Mouse (Mus musculus): ENCODE measurements at regions not wholly inside any gene's neighbourhood (a gene's known extent, or its start where the extent isn't known, plus 50 kb on each side); places are given as distances from the start of the nearest gene placed in this dataset.

DNA sequence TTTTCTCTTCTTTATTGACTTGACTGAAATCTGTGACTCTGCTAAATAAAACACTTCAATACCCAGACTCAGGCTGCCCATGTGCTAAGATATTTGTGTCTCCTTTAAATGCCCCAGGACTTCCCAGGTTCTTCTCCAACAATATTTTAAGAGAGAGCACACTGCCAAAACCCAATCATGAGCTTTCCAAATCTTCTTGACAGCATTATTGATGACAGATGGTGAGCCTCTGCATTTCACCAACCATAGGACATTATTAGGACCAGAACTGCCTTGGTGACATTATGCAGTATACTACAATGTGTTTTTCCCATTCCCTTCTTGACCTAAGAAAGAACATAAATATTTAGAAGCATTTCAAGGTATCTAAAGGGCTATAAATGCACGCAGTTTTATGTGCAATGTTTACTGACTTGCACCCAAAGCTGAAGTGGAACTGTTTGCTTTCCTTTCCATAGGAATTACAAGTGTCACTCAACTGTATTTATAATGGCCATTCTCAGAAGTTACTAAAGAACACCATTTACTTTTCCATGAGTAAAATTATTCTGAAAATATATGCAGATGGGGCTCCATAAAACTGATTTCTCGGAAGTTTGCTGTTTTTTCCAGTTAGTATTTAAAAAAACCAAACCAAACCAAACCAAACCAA lies 357.6 kb downstream of the Btg1 start:
- 70% methylated on average over 2 of the region's 2 CpGs for WGBS
- Histone ChIP-seq H3K4me1 (ENCODE audit: control insufficient read depth, insufficient read depth, low read length) (no peaks in the 10 kb centered on the region), H3K27me3 (ENCODE audit: control insufficient read depth, insufficient read depth, low read length) (no peaks in the 10 kb centered on the region), H3K4me3 (ENCODE audit: insufficient read depth, low read depth, low read length) (no peak overlapping the region), H3K9ac (ENCODE audit: low read depth, low read length) (no peak overlapping the region), H3K27ac (replicated peaks; ENCODE audit: insufficient read depth, low read depth, low read length) (no peak overlapping the region), H3K79me2 (ENCODE audit: control insufficient read depth, insufficient read depth, low read length) (no peaks in the 10 kb centered on the region), H3K36me3 (ENCODE audit: control insufficient read depth, insufficient read depth, low read length) (no peaks in the 10 kb centered on the region)
- no peak for DNase-seq (ENCODE audit: extremely low read depth, low read depth, low spot score)
- no peak for TF ChIP-seq POLR2A (IDR thresholded peaks at IDR 0.05; ENCODE audit: extremely low read depth, insufficient read depth, low read length)
- TF ChIP-seq CTCF (IDR thresholded peaks at IDR 0.05; ENCODE audit: low read depth, low read length): no peak

DNA sequence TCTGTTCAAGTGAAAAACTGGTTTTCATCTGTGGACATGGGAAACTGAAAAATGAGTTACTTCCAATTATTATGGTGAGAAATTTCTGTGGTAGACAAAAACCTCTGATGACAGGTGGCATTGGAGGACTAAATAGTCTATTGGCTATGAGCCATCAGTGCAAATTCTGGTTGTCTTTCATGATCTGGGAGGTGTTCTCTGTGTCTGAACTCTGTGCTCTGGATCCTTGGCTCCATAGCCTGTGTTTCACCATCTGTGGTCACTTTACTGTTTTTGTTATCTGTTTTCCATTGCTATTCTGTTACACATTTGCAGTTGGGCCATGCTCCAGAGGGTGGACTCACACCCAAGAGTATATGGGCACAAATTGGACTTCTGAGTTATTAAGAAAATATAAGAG lies 359.9 kb downstream of the Btg1 start:
- no peak overlapping the region for H3K27ac ChIP-seq (replicated peaks; ENCODE audit: insufficient read depth, low read depth, low read length)
- no peaks in the 10 kb centered on the region for H3K36me3 ChIP-seq (ENCODE audit: control insufficient read depth, insufficient read depth, low read length)
- H3K4me3 ChIP-seq (ENCODE audit: insufficient read depth, low read depth, low read length): no peak overlapping the region
- H3K4me1 ChIP-seq (ENCODE audit: control insufficient read depth, insufficient read depth, low read length): peaks cover 7% of the 10 kb centered on the region
- TF ChIP-seq CTCF (IDR thresholded peaks at IDR 0.05; ENCODE audit: low read depth, low read length) (no peak), POLR2A (IDR thresholded peaks at IDR 0.05; ENCODE audit: extremely low read depth, insufficient read depth, low read length) (no peak)
- no peaks in the 10 kb centered on the region for H3K79me2 ChIP-seq (ENCODE audit: control insufficient read depth, insufficient read depth, low read length)
- H3K9ac ChIP-seq (ENCODE audit: low read depth, low read length): no peak overlapping the region
- peak; percentile 64 for DNase-seq (ENCODE audit: extremely low read depth, low read depth, low spot score)
- H3K27me3 ChIP-seq (ENCODE audit: control insufficient read depth, insufficient read depth, low read length): no peaks in the 10 kb centered on the region

DNA sequence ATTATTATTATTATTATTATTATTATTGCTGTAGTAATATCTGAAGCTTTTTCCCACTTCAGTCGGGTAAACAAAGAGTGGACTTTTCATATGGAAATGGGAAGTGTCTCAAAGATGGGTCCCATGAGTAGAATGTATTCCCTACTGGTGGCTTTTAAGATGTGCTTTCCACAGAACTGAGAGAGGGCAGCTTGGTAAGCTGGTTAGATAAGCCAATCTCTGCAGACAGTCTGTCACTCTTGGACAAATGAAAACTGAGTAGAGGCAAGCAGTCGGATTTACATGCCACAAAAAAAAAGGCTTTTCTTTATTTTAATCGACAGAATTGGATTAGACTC lies 363.7 kb downstream of the Btg1 start:
- Histone ChIP-seq H3K79me2 (ENCODE audit: control insufficient read depth, insufficient read depth, low read length) (no peaks in the 10 kb centered on the region), H3K27me3 (ENCODE audit: control insufficient read depth, insufficient read depth, low read length) (no peaks in the 10 kb centered on the region), H3K9ac (ENCODE audit: low read depth, low read length) (no peak overlapping the region), H3K27ac (replicated peaks; ENCODE audit: insufficient read depth, low read depth, low read length) (no peak overlapping the region), H3K4me1 (ENCODE audit: control insufficient read depth, insufficient read depth, low read length) (peaks cover 9% of the 10 kb centered on the region), H3K36me3 (ENCODE audit: control insufficient read depth, insufficient read depth, low read length) (no peaks in the 10 kb centered on the region), H3K4me3 (ENCODE audit: insufficient read depth, low read depth, low read length) (no peak overlapping the region)
- DNase-seq (ENCODE audit: extremely low read depth, low read depth, low spot score): no peak
- 88% methylated on average over 3 of the region's 3 CpGs for WGBS
- TF ChIP-seq POLR2A (IDR thresholded peaks at IDR 0.05; ENCODE audit: extremely low read depth, insufficient read depth, low read length) (no peak), CTCF (IDR thresholded peaks at IDR 0.05; ENCODE audit: low read depth, low read length) (no peak)

DNA sequence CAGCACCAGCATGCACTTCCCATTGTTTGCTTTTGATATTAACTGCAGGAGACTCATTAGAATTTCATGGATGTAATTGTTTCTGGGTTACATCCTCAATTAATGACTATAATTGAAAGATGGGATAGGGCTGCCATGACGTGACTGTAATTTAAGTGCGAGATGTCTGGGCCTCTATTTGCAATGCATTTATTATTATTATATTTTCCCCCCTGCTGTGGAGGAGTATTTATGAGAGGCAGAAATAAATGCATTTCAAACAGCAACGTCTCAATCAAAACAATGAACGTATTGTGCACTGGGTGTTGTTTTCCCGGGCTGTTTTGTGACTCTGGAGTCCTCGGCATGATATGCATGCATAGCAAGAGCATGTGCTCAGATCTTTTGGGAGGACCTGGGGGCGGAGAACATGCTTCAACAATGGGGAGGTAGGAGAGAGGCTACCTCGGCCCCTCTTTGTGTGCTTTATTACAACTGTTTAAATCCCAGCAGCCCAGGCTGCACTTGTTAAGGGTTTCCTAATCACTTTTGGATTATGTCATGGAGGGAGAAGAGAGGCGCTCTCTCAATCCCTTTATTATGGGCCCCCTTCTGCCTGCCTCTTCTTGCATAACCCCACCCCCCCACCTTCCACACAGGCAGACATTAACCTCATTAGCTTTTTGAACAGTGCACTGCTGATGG lies 364.2 kb downstream of the Btg1 start:
- Histone ChIP-seq H3K27ac (replicated peaks; ENCODE audit: insufficient read depth, low read depth, low read length) (peak overlapping the region; percentile 77), H3K4me1 (ENCODE audit: control insufficient read depth, insufficient read depth, low read length) (peaks cover 9% of the 10 kb centered on the region), H3K27me3 (ENCODE audit: control insufficient read depth, insufficient read depth, low read length) (no peaks in the 10 kb centered on the region), H3K9ac (ENCODE audit: low read depth, low read length) (peak overlapping the region; percentile 53), H3K36me3 (ENCODE audit: control insufficient read depth, insufficient read depth, low read length) (no peaks in the 10 kb centered on the region), H3K79me2 (ENCODE audit: control insufficient read depth, insufficient read depth, low read length) (no peaks in the 10 kb centered on the region), H3K4me3 (ENCODE audit: insufficient read depth, low read depth, low read length) (no peak overlapping the region)
- 85% methylated on average over 9 of the region's 9 CpGs for WGBS
- TF ChIP-seq POLR2A (IDR thresholded peaks at IDR 0.05; ENCODE audit: extremely low read depth, insufficient read depth, low read length) (no peak), CTCF (IDR thresholded peaks at IDR 0.05; ENCODE audit: low read depth, low read length) (no peak)
- no peak for DNase-seq (ENCODE audit: extremely low read depth, low read depth, low spot score)

DNA sequence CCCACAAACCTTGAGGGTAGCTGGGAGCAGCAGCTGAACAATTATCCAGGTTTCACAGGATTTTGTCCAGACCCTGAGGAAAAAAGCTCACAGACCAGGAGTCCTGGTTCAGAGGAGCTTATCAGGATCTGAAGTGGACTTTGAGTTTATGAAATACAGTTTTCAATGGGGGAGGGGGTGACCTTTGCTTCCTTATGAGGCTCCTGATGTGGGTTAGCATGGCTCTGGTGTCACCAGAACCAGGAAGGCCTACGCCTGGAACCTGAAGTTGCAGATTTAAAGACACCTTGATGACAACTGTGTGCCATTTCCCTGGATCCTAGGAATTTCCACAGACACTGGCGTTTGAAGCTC lies 364.7 kb downstream of the Btg1 start:
- TF ChIP-seq POLR2A (IDR thresholded peaks at IDR 0.05; ENCODE audit: extremely low read depth, insufficient read depth, low read length): no peak
- TF ChIP-seq CTCF (IDR thresholded peaks at IDR 0.05; ENCODE audit: low read depth, low read length): no peak
- Histone ChIP-seq H3K9ac (ENCODE audit: low read depth, low read length) (peak overlapping the region; percentile 53), H3K27ac (replicated peaks; ENCODE audit: insufficient read depth, low read depth, low read length) (peak overlapping the region; percentile 77), H3K4me1 (ENCODE audit: control insufficient read depth, insufficient read depth, low read length) (peaks cover 9% of the 10 kb centered on the region), H3K4me3 (ENCODE audit: insufficient read depth, low read depth, low read length) (no peak overlapping the region), H3K27me3 (ENCODE audit: control insufficient read depth, insufficient read depth, low read length) (no peaks in the 10 kb centered on the region), H3K79me2 (ENCODE audit: control insufficient read depth, insufficient read depth, low read length) (no peaks in the 10 kb centered on the region), H3K36me3 (ENCODE audit: control insufficient read depth, insufficient read depth, low read length) (no peaks in the 10 kb centered on the region)
- peak; percentile 92 for DNase-seq (ENCODE audit: extremely low read depth, low read depth, low spot score)
- WGBS: 52% methylated on average over 2 of the region's 2 CpGs

DNA sequence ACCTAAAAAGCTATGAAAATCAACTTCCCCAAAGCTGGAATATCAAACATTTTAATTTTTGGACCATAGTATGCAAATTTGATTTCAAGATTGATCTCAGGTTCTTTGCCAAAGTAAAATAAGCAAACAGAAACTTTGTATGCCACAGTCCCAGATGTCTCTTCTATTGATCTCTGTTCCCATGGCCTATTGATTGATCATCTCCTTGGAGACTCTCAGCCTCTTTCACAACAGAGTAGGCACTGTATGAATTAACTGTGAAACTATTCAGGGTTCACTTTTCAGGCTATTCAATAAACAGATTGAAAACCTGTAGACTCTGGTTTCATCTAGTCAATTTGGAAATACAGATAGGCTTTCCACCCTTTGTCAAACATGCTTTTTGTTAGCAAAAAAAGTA lies 384.1 kb downstream of the Btg1 start:
- peak; percentile 92 for DNase-seq (ENCODE audit: extremely low read depth, low read depth, low spot score)
- H3K9ac ChIP-seq (ENCODE audit: low read depth, low read length): no peak overlapping the region
- H3K36me3 ChIP-seq (ENCODE audit: control insufficient read depth, insufficient read depth, low read length): no peaks in the 10 kb centered on the region
- no peaks in the 10 kb centered on the region; the same call in 1 of the 2 replicates for H3K27me3 ChIP-seq (ENCODE audit: control insufficient read depth, insufficient read depth, low read length)
- H3K79me2 ChIP-seq (ENCODE audit: control insufficient read depth, insufficient read depth, low read length): no peaks in the 10 kb centered on the region
- TF ChIP-seq POLR2A (IDR thresholded peaks at IDR 0.05; ENCODE audit: extremely low read depth, insufficient read depth, low read length) (no peak), CTCF (IDR thresholded peaks at IDR 0.05; ENCODE audit: low read depth, low read length) (no peak)
- no peak overlapping the region for H3K27ac ChIP-seq (replicated peaks; ENCODE audit: insufficient read depth, low read depth, low read length)
- no peak overlapping the region for H3K4me3 ChIP-seq (ENCODE audit: insufficient read depth, low read depth, low read length)
- H3K4me1 ChIP-seq (ENCODE audit: control insufficient read depth, insufficient read depth, low read length): no peaks in the 10 kb centered on the region; the same call in 1 of the 2 replicates

Measured in liver, adult 2 months (tissue).